Mouse (Mus musculus): ENCODE data around the gene Sh2b3.

The Sh2b3 gene

GRCm38 (mm10) chr5:121845361-121845760 lies 7.9 kb upstream of the Sh2b3 start:
- in situ Hi-C loops (cut with MboI, MseI), result loop anchor here (5.0 kb wide), 1 partner anchor 33 kb away; no protein-coding TSS in a partner anchor

- in situ Hi-C loops (cut with MboI, MseI), result no loop called here
These were observed 5.9 kb upstream of the Sh2b3 start for GRCm38 (mm10) chr5:121843138-121843905.

- in situ Hi-C loops (cut with MboI, MseI), result no loop called here
These were observed 5.2 kb upstream of the Sh2b3 start for GRCm38 (mm10) chr5:121842665-121843118.

DNA sequence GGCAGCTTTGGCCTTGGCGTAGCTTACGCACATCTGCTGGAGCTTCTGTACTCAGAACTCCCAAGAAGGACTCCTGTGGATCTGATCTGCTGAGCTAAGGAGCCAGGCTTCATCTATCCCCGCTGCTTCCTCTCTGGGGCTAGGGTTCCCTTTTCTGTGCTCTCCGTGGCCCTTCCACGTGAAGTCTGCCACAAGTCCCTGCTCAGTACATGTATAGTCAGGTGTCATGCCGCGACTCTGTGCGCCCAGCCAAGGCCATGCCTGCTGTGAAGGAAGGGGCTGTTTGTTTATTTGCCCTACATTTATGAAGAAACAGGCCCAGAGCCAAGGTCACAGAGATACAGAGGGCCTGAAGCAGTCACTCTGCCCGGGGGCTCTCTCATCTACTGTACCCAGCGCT lies 4.5 kb upstream of the Sh2b3 start:
- in situ Hi-C loops (cut with MboI, MseI), result no loop called here

- in situ Hi-C loops (cut with MboI, MseI), result no loop called here
These were observed 4.1 kb upstream of the Sh2b3 start for GRCm38 (mm10) chr5:121841516-121841915.

DNA sequence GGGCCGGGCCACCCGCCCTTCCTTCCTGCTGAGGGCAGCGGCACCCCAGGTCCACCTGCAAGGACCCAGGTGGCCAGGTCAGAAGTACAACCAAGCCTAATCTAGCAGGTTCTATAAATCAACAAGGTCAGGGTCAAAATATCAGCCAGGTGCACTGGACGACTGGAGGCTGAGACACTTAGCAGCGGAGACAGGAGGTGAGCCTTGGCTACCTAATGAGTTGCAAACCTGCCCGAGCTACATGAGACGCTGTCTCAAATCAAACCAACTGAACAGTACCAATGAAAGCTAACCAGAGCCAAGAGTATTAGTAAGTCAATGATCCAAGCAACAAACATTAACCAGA lies 1.7 kb upstream of the Sh2b3 start:
- in situ Hi-C loops (cut with MboI, MseI), result no loop called here

GRCm38 (mm10) chr5:121838341-121839127 lies 1.1 kb upstream of the Sh2b3 start:
- in situ Hi-C loops (cut with MboI, MseI), result no loop called here

DNA sequence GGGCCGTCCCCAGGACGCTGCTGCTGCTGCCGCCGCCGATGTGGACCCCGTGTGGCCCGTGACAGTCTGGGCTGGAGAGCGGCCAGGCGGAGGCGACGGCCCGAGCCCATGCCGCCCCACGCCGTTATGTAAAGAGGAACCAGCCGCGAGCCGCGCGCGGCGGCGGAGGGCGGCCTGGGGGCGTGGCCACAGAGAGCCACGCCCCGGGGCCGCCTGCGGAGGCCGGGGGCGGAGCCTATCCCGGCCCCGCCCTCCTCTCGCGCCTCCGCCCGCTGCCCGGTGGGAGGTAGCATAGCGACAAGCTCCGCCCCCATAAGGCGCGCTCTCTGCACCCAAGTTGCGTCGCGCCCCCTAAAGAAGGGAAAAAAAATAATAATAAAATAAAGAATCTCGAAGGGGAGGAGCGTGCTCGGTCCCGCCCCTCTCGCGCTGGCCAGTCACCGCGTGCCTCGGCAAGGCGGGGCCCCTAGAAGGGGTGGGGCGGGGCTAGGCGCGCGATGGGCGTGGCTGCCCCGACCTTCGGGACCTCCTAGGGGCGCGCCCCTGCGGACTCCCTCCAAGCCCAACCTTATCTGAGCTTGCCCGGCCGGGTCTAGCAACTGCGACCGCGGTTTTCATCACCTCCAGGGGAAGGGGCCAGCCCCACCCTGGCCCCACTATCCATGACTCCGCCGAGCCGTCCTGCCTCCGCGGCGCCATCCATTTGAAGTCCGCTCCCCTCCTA lies 592 bp downstream of the Sh2b3 start:
- in situ Hi-C loops (cut with MboI, MseI), result no loop called here

GRCm38 (mm10) chr5:121835949-121836691 lies 1.3 kb downstream of the Sh2b3 start:
- in situ Hi-C loops (cut with MboI, MseI), result no loop called here

DNA sequence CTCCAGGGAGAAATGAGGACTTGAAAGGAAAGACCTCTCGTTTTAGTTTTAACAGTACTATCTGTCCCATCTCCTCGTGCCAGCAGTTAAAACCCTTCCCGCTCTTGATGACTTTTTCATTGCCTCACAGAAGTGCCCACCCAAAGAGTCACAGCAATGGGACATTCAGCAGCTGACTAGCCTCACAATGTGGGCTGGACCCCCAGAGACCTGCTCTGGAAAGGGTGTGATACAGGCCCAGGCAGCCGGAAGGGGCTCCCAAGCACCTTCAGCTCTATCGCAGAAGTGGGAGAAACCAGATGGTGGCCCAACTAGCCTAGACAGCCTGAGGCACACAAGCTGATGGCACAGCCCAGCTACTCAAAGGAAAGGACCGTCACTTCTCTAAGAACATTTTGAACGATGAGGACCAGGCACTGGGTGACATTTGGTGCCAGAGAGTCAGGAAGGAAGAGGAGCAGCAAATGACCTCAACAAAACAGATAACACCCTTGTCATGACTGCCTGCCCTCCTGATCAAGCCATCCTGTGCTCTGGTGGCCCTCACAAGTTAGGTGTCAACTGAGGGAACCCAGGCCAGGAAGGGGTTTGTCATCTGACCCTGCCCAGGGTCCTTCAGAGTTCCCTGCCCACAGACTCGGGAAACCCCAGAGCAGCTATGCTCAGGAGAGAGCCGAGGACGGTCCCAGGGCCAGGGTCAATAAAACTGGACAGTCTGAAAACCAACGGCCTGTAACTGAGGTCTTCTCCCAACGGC lies 2.3 kb downstream of the Sh2b3 start:
- in situ Hi-C loops (cut with MboI, MseI), result no loop called here

DNA sequence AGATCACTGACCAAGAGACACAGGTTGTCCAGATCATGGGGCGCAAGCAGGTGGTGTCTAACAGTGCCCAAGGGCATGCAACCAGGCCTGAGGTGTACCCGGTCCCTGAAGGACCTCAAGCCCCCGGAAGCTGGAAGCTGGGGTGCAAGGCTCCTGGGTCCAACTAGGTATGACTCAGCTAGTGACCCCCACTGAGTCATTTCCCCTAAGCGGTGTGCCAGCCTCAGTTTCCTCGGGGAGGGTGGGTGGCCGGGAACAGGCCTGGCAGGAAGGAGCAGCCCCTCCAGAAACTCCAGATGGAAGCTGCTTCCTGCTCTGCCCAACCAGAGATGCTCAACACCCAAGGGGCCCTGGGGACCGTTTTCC lies 3.2 kb downstream of the Sh2b3 start:
- in situ Hi-C loops (cut with MboI, MseI), result no loop called here

DNA sequence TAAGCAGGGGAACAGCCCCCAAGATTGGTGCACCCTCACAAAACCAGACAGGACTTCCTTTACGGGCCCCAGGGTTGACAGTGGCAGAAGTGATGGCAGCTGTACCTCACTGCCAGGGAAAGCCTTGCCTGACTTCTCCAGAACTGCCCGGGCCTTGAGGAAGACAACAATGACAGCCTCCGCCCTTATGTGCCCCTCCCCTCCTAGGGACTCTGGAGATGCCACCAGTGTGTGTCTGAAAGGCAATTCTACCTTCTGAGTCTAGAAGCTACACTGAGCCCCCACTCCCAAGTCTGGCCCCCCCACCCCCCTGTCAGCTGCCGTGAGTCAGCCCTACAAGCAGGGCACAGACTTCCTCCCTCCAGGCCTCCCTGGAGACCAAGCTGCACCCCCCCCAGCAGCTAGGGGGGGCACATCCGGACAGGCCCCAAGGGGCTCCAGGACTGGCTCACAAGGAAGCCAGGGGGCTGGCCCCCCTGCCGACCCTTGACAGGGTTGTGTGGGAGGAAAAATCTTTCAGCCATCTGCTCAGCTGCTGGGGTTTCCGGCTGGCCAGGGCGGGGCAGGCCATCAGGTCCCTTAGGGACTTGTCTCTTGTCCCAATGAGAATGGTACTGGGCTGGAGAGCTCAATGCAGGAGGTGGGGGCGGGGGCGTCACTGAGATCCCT lies 3.7 kb downstream of the Sh2b3 start:
- in situ Hi-C loops (cut with MboI, MseI), result no loop called here

- in situ Hi-C loops (cut with MboI, MseI), result no loop called here
These were observed 4.3 kb downstream of the Sh2b3 start for GRCm38 (mm10) chr5:121833159-121833558.

GRCm38 (mm10) chr5:121832376-121833155 lies 4.9 kb downstream of the Sh2b3 start:
- in situ Hi-C loops (cut with MboI, MseI), result no loop called here

- in situ Hi-C loops (cut with MboI, MseI), result no loop called here
These were observed 6.3 kb downstream of the Sh2b3 start for GRCm38 (mm10) chr5:121831002-121831601.

DNA sequence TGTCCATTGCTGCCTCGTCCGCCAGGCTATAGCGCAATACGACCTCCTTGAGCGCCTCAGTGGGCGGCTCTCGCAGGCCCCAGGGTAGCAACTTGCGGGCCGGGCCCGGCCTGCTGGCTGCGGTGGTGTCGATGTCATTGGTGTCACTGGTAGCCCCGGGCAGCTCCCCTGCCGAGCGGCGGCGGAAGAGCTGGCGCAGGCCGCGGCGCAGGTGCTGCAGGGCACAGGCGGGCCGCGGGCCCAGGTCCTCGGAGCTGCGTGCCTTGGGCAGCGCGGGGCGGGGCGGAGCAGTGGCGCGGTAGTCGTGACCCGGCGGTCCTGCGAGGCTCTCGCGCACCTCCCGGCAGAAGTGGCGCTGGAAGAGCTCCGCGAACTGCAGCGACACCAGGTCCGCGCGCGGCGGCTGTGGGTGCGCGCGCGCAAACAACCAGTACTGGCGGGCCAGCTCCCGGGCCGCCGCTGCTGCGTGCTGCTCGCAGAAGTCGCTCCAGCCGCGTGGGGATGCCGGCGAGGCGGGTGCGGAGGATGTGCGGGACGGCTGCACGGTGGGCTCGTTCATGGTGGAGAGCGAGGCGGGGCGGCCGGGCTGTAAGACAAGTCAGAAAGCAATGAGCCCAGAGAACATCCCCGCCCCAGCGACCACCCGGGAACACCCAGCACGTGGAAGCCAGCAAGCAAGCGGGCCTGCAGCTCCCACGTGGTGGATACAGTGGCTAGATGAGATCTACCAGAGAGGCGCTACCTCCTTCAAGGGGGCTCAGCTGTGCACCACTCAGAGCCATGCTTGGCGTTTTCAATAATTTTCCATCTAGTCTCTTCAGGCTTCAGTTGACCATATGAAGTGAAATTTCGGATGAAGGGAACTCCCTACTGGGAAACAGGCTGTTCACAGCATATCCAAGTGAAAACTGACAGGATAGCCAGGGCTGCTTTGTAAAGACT lies 8.7 kb downstream of the Sh2b3 start:
- in situ Hi-C loops (cut with MboI, MseI), result no loop called here

DNA sequence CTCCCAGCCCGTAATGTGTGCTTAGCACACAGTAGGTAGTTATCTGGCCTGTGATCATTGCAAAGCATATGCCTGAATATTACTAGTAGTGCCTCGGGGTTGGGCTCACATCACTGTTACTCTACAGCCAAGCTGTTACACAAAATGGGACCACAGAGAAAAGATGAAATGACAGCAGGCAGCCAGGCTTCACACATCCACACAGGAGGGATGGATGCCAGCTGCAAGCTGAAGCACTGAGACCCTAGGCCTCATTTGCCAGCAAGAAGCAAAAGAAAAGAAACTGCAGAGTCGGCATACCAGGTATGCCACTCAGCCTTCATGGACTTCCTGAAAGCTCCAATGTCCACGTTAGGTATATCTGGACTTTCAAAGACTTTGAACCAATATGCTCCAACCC lies 9.6 kb downstream of the Sh2b3 start:
- in situ Hi-C loops (cut with MboI, MseI), result no loop called here

DNA sequence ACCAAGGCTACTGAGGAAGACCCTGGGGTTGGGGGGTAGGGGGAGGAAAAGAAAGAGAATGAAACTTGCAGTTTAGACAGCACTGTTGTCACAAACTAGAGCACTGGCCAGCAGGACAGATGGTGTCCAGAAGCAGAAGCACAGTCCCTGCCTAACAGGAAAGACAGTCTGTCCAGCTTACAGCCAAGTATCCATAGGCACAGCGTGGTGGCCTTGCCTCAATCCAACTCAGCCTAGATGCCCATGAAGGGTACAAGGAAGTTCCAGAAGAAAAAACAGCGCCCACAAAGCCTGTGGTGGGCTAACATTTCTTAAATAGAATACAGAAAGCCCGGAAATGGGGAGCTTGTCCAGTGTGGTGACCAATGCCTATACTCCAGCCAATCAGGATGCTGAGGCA lies 11.8 kb downstream of the Sh2b3 start:
- in situ Hi-C loops (cut with MboI, MseI), result no loop called here
